ENCODE assay signal across 20 mouse cellular contexts in genomic region chr4:102278958-102279357, GRCm38 (mm10).
DNase-seq lines count a peak whose midpoint lies in the region; ATAC-seq and TF ChIP-seq lines count a peak whose summit lies in the region.
"Had no signal": no experiment of that assay in that cellular context is flagged by ENCODE, and none has a peak within 500 bp of the region (broad histone marks: within the 10 kb centered on the region; RNA-seq: fewer than 3 reads in every experiment).

No protein-coding gene starts in this region.

- 41% methylated on average over 2 of the region's 2 CpGs for WGBS in heart, postnatal 0 days
- 66% methylated on average over 2 of the region's 2 CpGs for WGBS in intestine, postnatal 0 days

- H3K36me3 ChIP-seq in heart, postnatal 0 days (replicated peaks; ENCODE audit: control insufficient read depth, insufficient read depth, low read length) = no peaks in the 10 kb centered on the region
- H3K36me3 ChIP-seq in intestine, postnatal 0 days (ENCODE audit: control insufficient read depth, insufficient read depth) = no peaks in the 10 kb centered on the region
- H3K36me3 ChIP-seq: embryonic facial prominence, embryonic 12.5 days; hindbrain, embryonic 12.5 days; limb, embryonic 13.5 days had no signal

- DNase-seq in CD4-positive, CD25-positive, alpha-beta regulatory T cell, adult 2 months (ENCODE audit: low read depth, low spot score) = peak; percentile 3
- DNase-seq in heart, postnatal 0 days (ENCODE audit: low spot score) = no peak
- no peak for DNase-seq in heart, postnatal 4 days
- DNase-seq in 3T3-L1 (ENCODE audit: low read depth, low spot score) = peak; percentile 14
- DNase-seq in induced T-regulatory cell, adult 2 months (ENCODE audit: low read depth) = peak; percentile 47
- DNase-seq in kidney, postnatal 36 days = no peak
- DNase-seq: adrenal gland, adult 2 months; cerebellum, adult 8-10 months; gastrocnemius, postnatal 10 days; lung, postnatal 10 days; retina, postnatal 1 day; thymus, postnatal 14 days had no signal

- H3K9ac ChIP-seq in heart, postnatal 0 days (replicated peaks; ENCODE audit: low read depth, low read length) = peak overlapping the region; percentile 40; the same call in 1 of the 2 replicates
- no peak overlapping the region for H3K9ac ChIP-seq in intestine, postnatal 0 days (ENCODE audit: low read depth, low read length)
- H3K9ac ChIP-seq: embryonic facial prominence, embryonic 12.5 days; hindbrain, embryonic 12.5 days; limb, embryonic 13.5 days; liver, embryonic 14.5 days had no signal

- no peak for ATAC-seq in CD4-positive, CD25-positive, alpha-beta regulatory T cell, adult 4 months
- no peak for ATAC-seq in heart, postnatal 0 days (ENCODE audit: insufficient read depth, low read depth)
- ATAC-seq in intestine, postnatal 0 days = no peak
- ATAC-seq: forebrain, embryonic 14.5 days had no signal

- peak overlapping the region; percentile 47 for H3K27ac ChIP-seq in heart, postnatal 0 days (ENCODE audit: low read depth)
- H3K27ac ChIP-seq in intestine, postnatal 0 days (ENCODE audit: low read depth, low read length) = no peak overlapping the region
- H3K27ac ChIP-seq: embryonic facial prominence, embryonic 12.5 days; hindbrain, embryonic 12.5 days; limb, embryonic 13.5 days; liver, embryonic 14.5 days had no signal

- no peak for TF ChIP-seq CTCF in heart, postnatal 0 days (IDR thresholded peaks at IDR 0.05; ENCODE audit: low read depth)
- no peak for TF ChIP-seq CTCF in intestine, postnatal 0 days (IDR thresholded peaks at IDR 0.05; ENCODE audit: low read depth)

- H3K27me3 ChIP-seq in heart, postnatal 0 days (ENCODE audit: control insufficient read depth, insufficient read depth, low read length) = no peaks in the 10 kb centered on the region
- no peaks in the 10 kb centered on the region for H3K27me3 ChIP-seq in intestine, postnatal 0 days (replicated peaks; ENCODE audit: control insufficient read depth, insufficient read depth, low read length)
- H3K27me3 ChIP-seq: embryonic facial prominence, embryonic 12.5 days; hindbrain, embryonic 12.5 days; limb, embryonic 13.5 days had no signal

- H3K4me3 ChIP-seq in heart, postnatal 0 days (ENCODE audit: low read depth, low read length) = no peak overlapping the region
- no peak overlapping the region for H3K4me3 ChIP-seq in intestine, postnatal 0 days (ENCODE audit: low read depth, low read length)
- H3K4me3 ChIP-seq: embryonic facial prominence, embryonic 12.5 days; erythroblast, embryonic 14.5 days; hindbrain, embryonic 12.5 days; limb, embryonic 13.5 days had no signal

- H3K4me1 ChIP-seq in heart, postnatal 0 days (ENCODE audit: control insufficient read depth, insufficient read depth) = peaks cover 6% of the 10 kb centered on the region; the same call in 1 of the 2 replicates
- H3K4me1 ChIP-seq in intestine, postnatal 0 days (replicated peaks; ENCODE audit: control insufficient read depth, insufficient read depth, low read length) = no peaks in the 10 kb centered on the region
- H3K4me1 ChIP-seq: embryonic facial prominence, embryonic 12.5 days; hindbrain, embryonic 12.5 days had no signal

- peak overlapping the region; percentile 44 for H3K4me2 ChIP-seq in heart, postnatal 0 days (ENCODE audit: low read depth, low read length)
- no peak overlapping the region for H3K4me2 ChIP-seq in intestine, postnatal 0 days (replicated peaks; ENCODE audit: low read depth)
- H3K4me2 ChIP-seq: embryonic facial prominence, embryonic 12.5 days; hindbrain, embryonic 12.5 days; limb, embryonic 13.5 days had no signal

- no peaks in the 10 kb centered on the region for H3K9me3 ChIP-seq in heart, postnatal 0 days (replicated peaks; ENCODE audit: control insufficient read depth, low read length)
- H3K9me3 ChIP-seq in intestine, postnatal 0 days (ENCODE audit: control insufficient read depth) = no peaks in the 10 kb centered on the region
- H3K9me3 ChIP-seq: embryonic facial prominence, embryonic 12.5 days; hindbrain, embryonic 12.5 days; limb, embryonic 13.5 days had no signal

- no peak for TF ChIP-seq EP300 in heart, postnatal 0 days (IDR thresholded peaks at IDR 0.05; ENCODE audit: low read depth)

Comparison
In these comparisons a context has a peak if more than half of its experiments do, and no peak if none do; other contexts are left out.
1. DNase-seq: peak in CD4-positive, CD25-positive, alpha-beta regulatory T cell, adult 2 months (single experiment), 3T3-L1 (single experiment) and induced T-regulatory cell, adult 2 months (single experiment); none in heart, postnatal 0 days (single experiment), heart, postnatal 4 days (single experiment) and kidney, postnatal 36 days (0 of 2).